Comparison of ENCODE assay signal across 9 mouse cellular contexts in the genomic region with DNA sequence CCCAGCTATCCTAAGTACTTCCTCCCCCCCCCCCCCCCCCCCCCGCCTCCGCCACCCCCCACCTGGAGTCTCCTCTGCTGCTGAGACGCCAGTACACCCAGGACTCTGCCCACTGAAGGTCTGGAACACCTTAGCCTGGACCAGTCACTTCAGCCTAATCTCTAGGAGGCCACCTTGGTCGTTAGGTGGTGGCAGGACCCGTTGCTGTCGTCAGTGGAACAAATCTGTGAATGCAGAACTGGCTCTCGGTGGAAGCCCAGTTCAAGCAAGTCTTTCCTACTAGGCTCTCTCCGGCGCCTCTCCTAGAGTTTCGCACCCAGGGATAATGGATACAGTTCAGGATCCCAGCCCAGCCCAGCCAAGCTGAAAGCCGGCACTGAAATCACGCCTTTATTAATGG. TPM values are rescaled to one million over a fixed set of nuclear protein-coding genes. Genes with fewer than 3 reads are reported as not detected.
DNase-seq lines count a peak whose midpoint lies in the region; ATAC-seq lines count a peak whose summit lies in the region.
"Had no signal": no experiment of that assay in that cellular context is flagged by ENCODE, and none has a peak within 500 bp of the region (broad histone marks: within the 10 kb centered on the region; RNA-seq: fewer than 3 reads in every experiment).

No protein-coding gene starts in this region.

- no peaks in the 10 kb centered on the region for H3K36me3 ChIP-seq in forebrain, embryonic 11.5 days (ENCODE audit: control insufficient read depth, insufficient read depth, low read length)
- H3K36me3 ChIP-seq in kidney, embryonic 16.5 days (ENCODE audit: insufficient read depth, low read length): no peaks in the 10 kb centered on the region
- no peaks in the 10 kb centered on the region for H3K36me3 ChIP-seq in midbrain, embryonic 15.5 days (replicated peaks)

- H3K9me3 ChIP-seq in forebrain, embryonic 11.5 days (ENCODE audit: control insufficient read depth, low read length): no peaks in the 10 kb centered on the region
- H3K9me3 ChIP-seq in kidney, embryonic 16.5 days (ENCODE audit: low read length): no peaks in the 10 kb centered on the region
- H3K9me3 ChIP-seq in midbrain, embryonic 15.5 days: no peaks in the 10 kb centered on the region

- H3K27ac ChIP-seq in forebrain, embryonic 11.5 days (ENCODE audit: low read depth, low read length): no peak overlapping the region
- no peak overlapping the region for H3K27ac ChIP-seq in kidney, embryonic 16.5 days (ENCODE audit: low read length)
- no peak overlapping the region for H3K27ac ChIP-seq in midbrain, embryonic 15.5 days

- intact Hi-C loops in left cerebral cortex, postnatal 10 days (cut with DNase I): no loop called here

- peak overlapping the region; percentile 14; the same call in 1 of the 2 replicates for H3K4me3 ChIP-seq in forebrain, embryonic 11.5 days (ENCODE audit: low read depth, low read length)
- peak overlapping the region; percentile 39 for H3K4me3 ChIP-seq in kidney, embryonic 16.5 days (ENCODE audit: low read length)
- H3K4me3 ChIP-seq in midbrain, embryonic 15.5 days: peak overlapping the region; percentile 28

- WGBS in forebrain, embryonic 11.5 days: 28% methylated on average over 10 of the region's 12 CpGs
- 18% methylated on average over 10 of the region's 12 CpGs for WGBS in kidney, embryonic 16.5 days
- WGBS in midbrain, embryonic 15.5 days: 19% methylated on average over 11 of the region's 12 CpGs

- H3K4me1 ChIP-seq in forebrain, embryonic 11.5 days (replicated peaks; ENCODE audit: control insufficient read depth, insufficient read depth, low read length): peaks cover 14% of the 10 kb centered on the region
- H3K4me1 ChIP-seq in kidney, embryonic 16.5 days (ENCODE audit: insufficient read depth, low read length): peaks cover 27% of the 10 kb centered on the region
- H3K4me1 ChIP-seq in midbrain, embryonic 15.5 days: peaks cover 24% of the 10 kb centered on the region

- H3K27me3 ChIP-seq in forebrain, embryonic 11.5 days (ENCODE audit: control insufficient read depth, insufficient read depth, low read length): peaks cover 40% of the 10 kb centered on the region
- peaks cover 42% of the 10 kb centered on the region for H3K27me3 ChIP-seq in kidney, embryonic 16.5 days (ENCODE audit: insufficient read depth, low read length)
- H3K27me3 ChIP-seq in midbrain, embryonic 15.5 days (replicated peaks): peaks cover 45% of the 10 kb centered on the region

- H3K9ac ChIP-seq in forebrain, embryonic 11.5 days (ENCODE audit: low read length): no peak overlapping the region
- peak overlapping the region; percentile 28; the same call in 1 of the 2 replicates for H3K9ac ChIP-seq in kidney, embryonic 16.5 days (replicated peaks; ENCODE audit: low read length)
- H3K9ac ChIP-seq in midbrain, embryonic 15.5 days: no peak overlapping the region

- DNase-seq in lung, adult 18-20 months: peak; percentile 49 to 64
- no peak for DNase-seq in lung, postnatal 14 days
- no peak for DNase-seq in forebrain, embryonic 11.5 days (ENCODE audit: low spot score)
- no peak for DNase-seq in urinary bladder, postnatal 4 days (ENCODE audit: low spot score in 2 of 2)
- DNase-seq in left cerebral cortex, postnatal 10 days (ENCODE audit: extremely low spot score in 1 of 2, low spot score in 2 of 2): no peak
- DNase-seq in urinary bladder, postnatal 36 days (ENCODE audit: low spot score in 2 of 2): no peak

- no peak for ATAC-seq in forebrain, embryonic 11.5 days (replicated peaks; ENCODE audit: low FRiP score)
- ATAC-seq in kidney, embryonic 16.5 days (ENCODE audit: low FRiP score, low TSS enrichment): no peak
- ATAC-seq in midbrain, embryonic 15.5 days (replicated peaks): no peak

- peak overlapping the region; percentile 38 for H3K4me2 ChIP-seq in forebrain, embryonic 11.5 days (ENCODE audit: low read depth, low read length, severe bottlenecking)
- peak overlapping the region; percentile 67 for H3K4me2 ChIP-seq in kidney, embryonic 16.5 days (replicated peaks; ENCODE audit: low read depth, low read length)
- H3K4me2 ChIP-seq in midbrain, embryonic 15.5 days: peak overlapping the region; percentile 54

RNA-seq across cellular contexts. Expression of gene Trnp1, which starts 4.5 kb away (rescaled TPM):
- polyA plus RNA-seq in forebrain, embryonic 11.5 days (2014; fragmentation: Nextera tagmentation; extraction: Ambion mirVana): 1.8 and 1.9 TPM in 2 replicates
- 0.41 and 0.75 TPM in 2 replicates for polyA plus RNA-seq in kidney, embryonic 16.5 days (2015; fragmentation: Nextera tagmentation; extraction: Ambion mirVana)
- 6.4 and 6.9 TPM in 2 replicates for polyA plus RNA-seq in midbrain, embryonic 15.5 days (2015; fragmentation: Nextera tagmentation; extraction: Ambion mirVana)
- total RNA-seq in left cerebral cortex, postnatal 10 days (2021): 100 to 1,000 TPM; 114 to 119 TPM

RNA-seq across cellular contexts. Expression of gene Tent5b, which starts 14.0 kb away (rescaled TPM):
- 0.76 and 0.80 TPM in 2 replicates for polyA plus RNA-seq in forebrain, embryonic 11.5 days (2014; fragmentation: Nextera tagmentation; extraction: Ambion mirVana)
- polyA plus RNA-seq in kidney, embryonic 16.5 days (2015; fragmentation: Nextera tagmentation; extraction: Ambion mirVana): 1.6 TPM in 2 replicates
- 0.22 and 0.37 TPM in 2 replicates for polyA plus RNA-seq in midbrain, embryonic 15.5 days (2015; fragmentation: Nextera tagmentation; extraction: Ambion mirVana)
- not detected for total RNA-seq in left cerebral cortex, postnatal 10 days (2021)

RNA-seq across cellular contexts. Expression of gene Kdf1, which starts 24.9 kb away (rescaled TPM):
- 1.1 and 2.1 TPM in 2 replicates for polyA plus RNA-seq in forebrain, embryonic 11.5 days (2014; fragmentation: Nextera tagmentation; extraction: Ambion mirVana)
- polyA plus RNA-seq in kidney, embryonic 16.5 days (2015; fragmentation: Nextera tagmentation; extraction: Ambion mirVana): 26.9 and 29.6 TPM in 2 replicates
- polyA plus RNA-seq in midbrain, embryonic 15.5 days (2015; fragmentation: Nextera tagmentation; extraction: Ambion mirVana): 0.95 and 0.99 TPM in 2 replicates
- under 1 TPM in 1 of 2 experiments, not detected in 1; 0.47 TPM for total RNA-seq in left cerebral cortex, postnatal 10 days (2021)

RNA-seq across cellular contexts. Expression of gene Nudc, which starts 51.9 kb away (rescaled TPM):
- polyA plus RNA-seq in forebrain, embryonic 11.5 days (2014; fragmentation: Nextera tagmentation; extraction: Ambion mirVana): 348 and 363 TPM in 2 replicates
- polyA plus RNA-seq in kidney, embryonic 16.5 days (2015; fragmentation: Nextera tagmentation; extraction: Ambion mirVana): 293 and 321 TPM in 2 replicates
- polyA plus RNA-seq in midbrain, embryonic 15.5 days (2015; fragmentation: Nextera tagmentation; extraction: Ambion mirVana): 246 and 255 TPM in 2 replicates
- 100 to 1,000 TPM; 106 to 120 TPM for total RNA-seq in left cerebral cortex, postnatal 10 days (2021)

RNA-seq across cellular contexts. Expression of gene Nr0b2, which starts 59.3 kb away (rescaled TPM):
- polyA plus RNA-seq in forebrain, embryonic 11.5 days (2014; fragmentation: Nextera tagmentation; extraction: Ambion mirVana): 0.16 TPM in 1 of 2 replicates, not detected in the other
- polyA plus RNA-seq in kidney, embryonic 16.5 days (2015; fragmentation: Nextera tagmentation; extraction: Ambion mirVana): 0.57 and 0.97 TPM in 2 replicates
- polyA plus RNA-seq in midbrain, embryonic 15.5 days (2015; fragmentation: Nextera tagmentation; extraction: Ambion mirVana): 0.15 TPM in 1 of 2 replicates, not detected in the other
- not detected for total RNA-seq in left cerebral cortex, postnatal 10 days (2021)
- polyA plus RNA-seq: brain, embryonic 14.5 days had no signal

Comparison
In these comparisons a context has a peak if more than half of its experiments do, and no peak if none do; other contexts are left out.
1. DNase-seq: peak in lung, adult 18-20 months (2 of 2); none in lung, postnatal 14 days (single experiment), forebrain, embryonic 11.5 days (single experiment), urinary bladder, postnatal 4 days (0 of 2), left cerebral cortex, postnatal 10 days (0 of 2) and urinary bladder, postnatal 36 days (0 of 2).
2. Peak in every context shown above with its lines, with median percentiles within 50 percentile points of each other: H3K4me2 ChIP-seq and H3K4me3 ChIP-seq.